Mouse (Mus musculus) forebrain, embryonic 12.5 days (tissue): ENCODE results near the gene Pmm1. TPM values are rescaled to one million over a fixed set of nuclear protein-coding genes. Genes with fewer than 3 reads are reported as not detected.
"Not testable (repeated sequence)": the region's sequence is repeated elsewhere in the genome, so short reads cannot be mapped to it uniquely, and the experiment has no call there.

Experiments used
- ATAC-seq: fragments of 200-750 bp; cut with Nextera tagmentation; 2 replicates; pipeline ENCODE4 v1.8.0; 2017; ENCODE audit warnings: moderate TSS enrichment; ENCODE audit not compliant: low FRiP score
- H3K27ac ChIP-seq: fragments of 300-500 bp; sonication (generic); 2 replicates; pipeline ENCODE4 v1.5.1; 2016; ENCODE audit warnings: mild to moderate bottlenecking
- H3K27me3 ChIP-seq: fragments of 300-500 bp; sonication (generic); 2 replicates; pipeline ENCODE4 v1.6.1; 2016; ENCODE audit warnings: mild to moderate bottlenecking
- H3K36me3 ChIP-seq: fragments of 300-500 bp; sonication (generic); replicated peaks from 2 replicates; pipeline ENCODE4 v1.6.1; 2016; ENCODE audit warnings: mild to moderate bottlenecking
- H3K4me1 ChIP-seq: fragments of 300-500 bp; sonication (generic); 2 replicates; pipeline ENCODE4 v1.6.1; 2016
- H3K4me2 ChIP-seq: fragments of 300-500 bp; sonication (generic); 2 replicates; pipeline ENCODE4 v1.6.1; 2016; ENCODE audit warnings: mild to moderate bottlenecking, moderate library complexity
- H3K4me3 ChIP-seq: fragments of 300-500 bp; sonication (generic); replicated peaks from 2 replicates; pipeline ENCODE4 v1.5.1; 2016; ENCODE audit warnings: mild to moderate bottlenecking
- H3K9ac ChIP-seq: fragments of 300-500 bp; sonication (generic); 2 replicates; pipeline ENCODE4 v1.6.1; 2016; ENCODE audit warnings: mild to moderate bottlenecking
- H3K9me3 ChIP-seq: fragments of 300-500 bp; sonication (generic); 2 replicates; pipeline ENCODE4 v1.6.1; 2016
- WGBS: fragments of 180-500 bp; shearing (Covaris S2); methylation state at CpG from one replicate; pipeline ENCODE4 v1.1.7; 2016; 5-methylcytosine and 5-hydroxymethylcytosine counted together
- polyA plus RNA-seq: library from polyadenylated mRNA; unstranded; fragments of >200 nt; fragmentation: Nextera tagmentation; extraction: Ambion mirVana; gene quantifications from 2 replicates; pipeline ENCODE4 v1.2.1, GENCODE M21; 2016

The Pmm1 gene
- polyA plus RNA-seq, 1 experiment from 2014 or later = 42.0 TPM

DNA sequence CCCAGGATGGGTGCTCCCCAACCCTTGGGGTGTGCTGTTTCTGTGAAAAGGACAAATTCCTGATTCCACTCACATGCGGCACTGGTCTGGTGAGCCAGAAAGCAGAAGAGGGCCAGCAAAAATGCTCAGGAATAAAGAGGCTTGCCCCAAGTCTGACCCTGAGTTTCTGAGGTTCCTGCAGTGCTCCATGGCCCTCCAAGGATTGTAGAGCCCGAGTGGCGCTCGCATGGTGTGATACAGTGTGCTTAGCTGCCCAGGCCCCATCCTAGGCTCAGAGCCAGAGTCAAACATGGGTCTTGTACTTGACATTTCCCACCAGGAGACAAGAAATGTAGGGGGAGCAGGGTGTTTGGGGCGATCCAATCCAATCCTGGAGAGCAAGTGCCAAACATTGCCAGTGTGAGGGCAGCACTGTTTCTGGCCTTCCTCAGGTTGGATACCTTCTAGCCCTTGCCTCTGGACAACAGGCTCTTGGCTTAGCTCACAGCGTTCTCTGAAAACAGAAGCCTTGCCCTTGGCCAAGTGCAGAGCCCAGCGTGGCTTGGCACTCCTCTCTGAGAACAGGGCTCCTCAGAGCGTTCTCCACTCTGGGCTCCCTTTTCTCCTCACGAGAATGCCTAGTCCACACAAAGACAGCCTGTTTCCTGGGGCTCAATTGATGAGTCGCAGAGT is 40.0 kb downstream of the Pmm1 start:
- Histone ChIP-seq H3K27me3 (no peaks in the 10 kb centered on the region), H3K36me3 (peaks cover 37% of the 10 kb centered on the region), H3K4me1 (peaks cover 22% of the 10 kb centered on the region), H3K9ac (no peak overlapping the region), H3K4me2 (no peak overlapping the region), H3K27ac (no peak overlapping the region), H3K9me3 (no peaks in the 10 kb centered on the region), H3K4me3 (no peak overlapping the region)
- WGBS = 82% methylated on average over 10 of the region's 10 CpGs
- ATAC-seq = no peak

DNA sequence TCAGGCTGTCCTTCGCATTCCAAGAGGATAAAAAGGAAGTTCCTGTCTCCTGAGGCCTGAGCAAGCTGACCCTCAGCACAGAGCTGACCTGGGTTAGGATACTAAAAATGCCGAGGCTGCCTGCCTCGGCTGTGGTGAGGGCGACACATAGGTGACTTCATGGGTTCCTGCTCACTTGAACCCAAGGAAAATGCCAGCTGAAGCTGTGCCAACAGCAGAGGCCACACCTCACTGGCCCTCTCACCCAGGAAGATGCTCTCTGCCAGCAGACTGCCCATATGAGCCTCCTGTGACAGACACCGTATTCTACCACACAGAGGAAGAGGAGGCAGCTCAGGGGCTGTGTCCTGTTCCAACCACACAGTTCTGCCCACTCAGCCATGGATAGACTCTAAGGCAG is 41.7 kb downstream of the Pmm1 start:
- Histone ChIP-seq H3K27me3 (no peaks in the 10 kb centered on the region), H3K9ac (no peak overlapping the region), H3K4me3 (no peak overlapping the region), H3K4me2 (no peak overlapping the region), H3K27ac (no peak overlapping the region), H3K4me1 (0 out of 2 replicates have a peak, but pooled peaks cover 7% of the 10 kb centered on the region), H3K36me3 (peaks cover 53% of the 10 kb centered on the region), H3K9me3 (no peaks in the 10 kb centered on the region)
- 92% methylated on average over 5 of the region's 5 CpGs for WGBS
- no peak for ATAC-seq

DNA sequence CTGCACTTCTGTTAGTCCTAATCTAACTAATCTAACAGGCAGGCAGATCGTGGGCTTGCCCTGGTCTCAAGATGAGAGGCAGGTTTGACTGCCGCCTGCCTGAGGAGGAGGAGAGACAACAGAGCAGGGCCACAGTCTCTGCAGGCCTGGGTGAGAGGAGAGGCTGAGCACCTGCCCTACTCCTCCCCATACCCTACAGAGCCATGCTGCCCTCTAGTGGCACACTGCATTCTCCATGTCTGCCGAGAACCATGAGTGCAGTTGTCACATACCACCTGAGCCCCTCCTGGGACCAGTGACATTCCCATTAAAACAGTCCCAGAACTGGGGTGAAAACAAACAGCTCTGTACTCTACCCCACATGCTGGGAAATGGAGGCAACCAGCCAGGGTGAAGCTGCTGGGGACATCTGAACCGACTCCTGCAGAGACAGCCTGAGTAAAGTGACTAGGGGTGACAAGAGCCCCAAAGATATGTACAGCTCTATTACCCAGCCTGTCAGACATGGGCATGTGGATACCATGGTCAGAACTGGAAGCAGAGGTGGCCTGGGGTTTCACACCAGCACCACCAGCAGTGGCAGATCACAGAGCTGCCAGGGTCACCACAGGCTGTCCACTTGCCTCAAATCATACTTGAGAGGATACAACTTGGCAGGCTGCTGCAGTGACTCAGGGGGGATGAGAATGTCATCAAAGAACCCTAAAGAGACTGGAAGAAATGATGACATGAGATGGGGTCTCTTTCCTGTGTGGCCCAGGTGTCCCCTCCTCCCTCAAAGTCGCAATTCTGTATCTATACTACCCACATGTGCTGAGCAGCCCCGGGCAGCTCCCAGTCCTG is 42.9 kb downstream of the Pmm1 start:
- 57% methylated on average over 6 of the region's 6 CpGs for WGBS
- no peak; the same call in 1 of the 2 replicates for ATAC-seq

DNA sequence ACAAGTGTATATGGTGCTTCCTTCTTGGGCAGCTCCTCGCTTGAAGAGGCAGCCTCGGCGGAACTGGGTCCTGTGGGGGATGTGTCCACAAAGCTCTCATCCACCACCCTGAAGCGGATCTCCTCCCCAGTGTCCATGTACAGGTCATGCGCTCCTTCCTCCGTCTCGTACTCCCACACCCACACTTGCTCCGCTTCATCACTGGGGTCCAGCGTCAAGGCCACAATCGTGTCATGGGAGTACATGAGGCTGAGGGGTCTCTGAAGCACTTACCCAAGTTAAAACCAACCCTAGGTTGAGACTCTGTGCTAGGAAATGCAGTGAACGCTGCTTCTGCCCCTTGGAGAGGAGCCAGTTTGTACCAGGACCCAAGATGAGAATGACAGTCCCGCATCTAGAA is 43.5 kb downstream of the Pmm1 start:
- ATAC-seq = no peak
- Histone ChIP-seq H3K27ac (0 out of 2 replicates have a peak overlapping the region, but pooled peaks have one; percentile 8), H3K4me2 (no peak overlapping the region), H3K27me3 (no peaks in the 10 kb centered on the region), H3K4me1 (0 out of 2 replicates have a peak, but pooled peaks cover 3% of the 10 kb centered on the region), H3K4me3 (no peak overlapping the region), H3K36me3 (peaks cover 68% of the 10 kb centered on the region), H3K9me3 (no peaks in the 10 kb centered on the region), H3K9ac (no peak overlapping the region)
- WGBS = 93% methylated on average over 12 of the region's 12 CpGs

More for the DNA sequence above, 42.9 kb downstream of the Pmm1 start:
- Histone ChIP-seq H3K4me1 (0 out of 2 replicates have a peak, but pooled peaks cover 3% of the 10 kb centered on the region), H3K4me3 (no peak overlapping the region), H3K9me3 (no peaks in the 10 kb centered on the region), H3K27me3 (no peaks in the 10 kb centered on the region), H3K27ac (0 out of 2 replicates have a peak overlapping the region, but pooled peaks have one; percentile 8), H3K36me3 (peaks cover 62% of the 10 kb centered on the region), H3K9ac (no peak overlapping the region), H3K4me2 (no peak overlapping the region)

DNA sequence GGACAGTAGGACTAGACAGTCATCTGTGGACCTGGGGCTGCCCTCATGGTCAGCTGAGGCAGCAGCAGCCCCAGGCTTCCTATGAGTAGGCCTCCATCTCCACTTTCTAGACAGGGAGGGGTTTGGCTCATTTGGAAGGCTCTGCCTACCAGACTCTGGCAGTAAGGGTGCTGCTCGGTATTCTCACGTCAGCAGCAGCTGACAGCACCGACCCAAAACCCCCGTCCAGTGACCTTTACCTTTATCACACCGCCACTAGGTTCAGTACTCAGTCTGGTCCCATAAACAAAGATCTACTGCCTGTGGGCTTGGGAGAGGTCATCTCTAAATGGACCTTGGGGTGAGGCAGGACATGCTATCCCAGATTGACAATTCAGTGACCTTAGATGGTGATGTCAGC is 45.1 kb downstream of the Pmm1 start:
- Histone ChIP-seq H3K9me3 (no peaks in the 10 kb centered on the region), H3K4me1 (no peaks in the 10 kb centered on the region), H3K4me3 (no peak overlapping the region), H3K27me3 (no peaks in the 10 kb centered on the region), H3K9ac (no peak overlapping the region), H3K27ac (no peak overlapping the region), H3K4me2 (no peak overlapping the region), H3K36me3 (peaks cover 77% of the 10 kb centered on the region)
- WGBS = 89% methylated on average over 5 of the region's 5 CpGs
- no peak for ATAC-seq

DNA sequence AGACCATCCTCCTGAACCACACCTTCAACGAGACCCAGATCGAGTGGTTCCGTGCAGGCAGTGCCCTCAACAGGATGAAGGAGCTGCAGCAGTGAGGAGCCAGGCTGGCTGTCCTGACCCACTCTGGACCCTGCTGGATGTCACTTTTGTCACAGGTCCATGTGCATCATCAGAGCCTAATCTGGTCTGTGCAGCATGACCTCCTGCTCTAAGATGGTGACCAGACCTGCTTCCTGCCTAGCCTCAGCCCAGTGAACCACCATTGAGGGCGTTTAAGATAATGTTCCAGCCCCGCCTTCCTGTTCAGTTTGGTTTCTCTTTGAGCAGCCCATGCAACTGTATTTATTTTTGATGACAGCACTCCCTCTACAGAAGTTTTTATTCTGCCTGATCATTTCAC is 46.1 kb downstream of the Pmm1 start:
- Histone ChIP-seq H3K27me3 (no peaks in the 10 kb centered on the region), H3K4me2 (no peak overlapping the region), H3K9me3 (no peaks in the 10 kb centered on the region), H3K36me3 (peaks cover 87% of the 10 kb centered on the region), H3K4me3 (no peak overlapping the region), H3K27ac (no peak overlapping the region), H3K9ac (no peak overlapping the region), H3K4me1 (no peaks in the 10 kb centered on the region)
- no peak for ATAC-seq
- WGBS = 89% methylated on average over 5 of the region's 5 CpGs

DNA sequence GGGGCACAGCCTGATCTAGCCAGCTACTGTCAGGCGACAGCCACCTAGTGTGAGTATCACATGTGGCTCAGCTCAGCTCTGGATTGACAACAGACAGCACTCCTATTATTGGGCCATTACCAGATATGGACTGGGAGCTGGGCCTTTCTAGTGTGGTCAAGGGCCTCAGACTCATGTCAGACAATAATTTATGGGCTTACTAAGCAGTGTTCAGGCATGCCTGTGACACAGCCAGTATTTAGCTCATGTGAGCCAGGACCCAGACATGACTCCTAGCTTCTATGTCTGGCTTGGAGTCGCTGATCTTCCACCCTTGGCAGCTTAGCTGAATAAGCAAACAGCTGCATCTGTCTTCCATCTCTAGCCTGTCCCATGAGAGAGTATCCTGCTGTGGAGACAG is 48.2 kb downstream of the Pmm1 start:
- Histone ChIP-seq H3K4me3 (no peak overlapping the region), H3K9me3 (no peaks in the 10 kb centered on the region), H3K9ac (no peak overlapping the region), H3K27me3 (no peaks in the 10 kb centered on the region), H3K4me1 (no peaks in the 10 kb centered on the region), H3K27ac (no peak overlapping the region), H3K4me2 (no peak overlapping the region), H3K36me3 (peaks cover 96% of the 10 kb centered on the region)
- 89% methylated on average over 2 of the region's 2 CpGs for WGBS
- no peak for ATAC-seq

DNA sequence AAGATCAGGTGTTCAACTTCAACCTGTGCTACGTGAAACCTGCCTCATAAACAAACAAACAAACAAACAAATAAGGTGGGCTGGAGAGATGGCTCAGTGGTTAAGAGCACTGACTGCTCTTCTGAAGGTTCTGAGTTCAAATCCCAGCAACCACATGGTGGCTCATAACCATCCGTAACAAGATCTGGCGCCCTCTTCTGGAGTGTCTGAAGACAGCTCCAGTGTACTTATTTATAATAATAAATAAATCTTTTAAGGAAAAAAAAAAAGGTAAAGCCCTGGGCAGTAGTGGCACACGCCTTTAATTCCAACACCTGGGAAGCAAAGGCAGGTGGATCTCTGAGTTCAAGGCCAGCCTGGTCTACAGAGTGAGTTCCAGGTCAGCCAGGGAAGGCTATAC is 52.0 kb downstream of the Pmm1 start:
- not testable (repeated sequence) for H3K9ac ChIP-seq, H3K27ac ChIP-seq, H3K9me3 ChIP-seq, H3K4me2 ChIP-seq, H3K27me3 ChIP-seq, ATAC-seq, H3K4me1 ChIP-seq, H3K4me3 ChIP-seq
- WGBS = 94% methylated on average over 4 of the region's 4 CpGs
- peaks cover 96% of the 10 kb centered on the region for H3K36me3 ChIP-seq

DNA sequence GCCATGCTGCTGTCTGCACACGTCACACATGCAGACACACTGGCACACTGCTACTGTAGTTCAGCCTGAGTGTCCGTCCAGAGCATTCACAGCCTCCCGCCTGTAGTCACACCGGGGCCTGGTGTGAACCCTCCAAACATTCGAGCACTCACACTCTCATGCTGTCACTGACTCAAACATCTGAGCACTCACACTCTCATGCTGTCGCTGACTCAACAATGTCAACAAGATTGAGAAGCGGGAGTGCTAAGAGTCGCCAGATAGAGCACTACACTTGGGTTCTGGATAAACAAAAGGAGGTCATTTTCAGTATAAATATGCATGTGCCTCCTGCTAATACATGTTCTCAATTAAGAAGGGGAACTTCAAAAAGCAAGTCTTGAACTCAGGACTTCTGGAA is 52.8 kb downstream of the Pmm1 start:
- H3K4me2 ChIP-seq = no peak overlapping the region
- ATAC-seq = no peak
- peaks cover 96% of the 10 kb centered on the region for H3K36me3 ChIP-seq
- no peak overlapping the region for H3K4me3 ChIP-seq
- no peaks in the 10 kb centered on the region for H3K9me3 ChIP-seq
- H3K9ac ChIP-seq = no peak overlapping the region
- H3K27me3 ChIP-seq = no peaks in the 10 kb centered on the region
- H3K27ac ChIP-seq = no peak overlapping the region
- no peaks in the 10 kb centered on the region for H3K4me1 ChIP-seq
- 93% methylated on average over 8 of the region's 8 CpGs for WGBS

DNA sequence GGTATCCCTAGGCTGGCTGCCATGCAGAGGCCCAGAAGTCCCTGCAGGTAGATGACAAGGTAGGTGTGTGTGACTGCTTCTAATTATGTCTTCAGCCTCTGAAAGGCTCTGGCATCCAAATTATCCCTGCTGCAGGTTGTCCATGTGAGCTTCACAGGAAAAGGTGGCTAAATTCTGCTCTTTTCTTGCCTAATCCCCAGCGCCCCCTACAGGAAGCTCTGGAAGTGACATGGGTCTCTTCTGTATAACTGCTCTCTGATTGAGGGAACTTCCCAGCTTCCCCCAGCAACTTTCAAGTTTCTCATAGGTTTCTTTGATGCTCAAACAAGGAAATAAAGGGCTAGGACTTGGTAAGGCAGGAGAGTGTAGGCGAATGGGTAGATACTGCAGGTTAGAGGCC is 55.8 kb downstream of the Pmm1 start:
- H3K27me3 ChIP-seq = no peaks in the 10 kb centered on the region
- 34% methylated on average over 2 of the region's 2 CpGs for WGBS
- H3K4me3 ChIP-seq = no peak overlapping the region
- H3K4me2 ChIP-seq = no peak overlapping the region
- H3K9ac ChIP-seq = no peak overlapping the region
- no peaks in the 10 kb centered on the region for H3K9me3 ChIP-seq
- no peak overlapping the region for H3K27ac ChIP-seq
- peaks cover 91% of the 10 kb centered on the region for H3K36me3 ChIP-seq
- ATAC-seq = no peak
- H3K4me1 ChIP-seq = no peaks in the 10 kb centered on the region
